Mouse (Mus musculus): Measurements from ENCODE around the gene Spaar. TPM values are rescaled to one million over a fixed set of nuclear protein-coding genes. Genes with fewer than 3 reads are reported as not detected.

Spaar gene
- polyA plus RNA-seq (2012; rRNA removed), result 3.0 and 4.6 TPM in 2 replicates

DNA sequence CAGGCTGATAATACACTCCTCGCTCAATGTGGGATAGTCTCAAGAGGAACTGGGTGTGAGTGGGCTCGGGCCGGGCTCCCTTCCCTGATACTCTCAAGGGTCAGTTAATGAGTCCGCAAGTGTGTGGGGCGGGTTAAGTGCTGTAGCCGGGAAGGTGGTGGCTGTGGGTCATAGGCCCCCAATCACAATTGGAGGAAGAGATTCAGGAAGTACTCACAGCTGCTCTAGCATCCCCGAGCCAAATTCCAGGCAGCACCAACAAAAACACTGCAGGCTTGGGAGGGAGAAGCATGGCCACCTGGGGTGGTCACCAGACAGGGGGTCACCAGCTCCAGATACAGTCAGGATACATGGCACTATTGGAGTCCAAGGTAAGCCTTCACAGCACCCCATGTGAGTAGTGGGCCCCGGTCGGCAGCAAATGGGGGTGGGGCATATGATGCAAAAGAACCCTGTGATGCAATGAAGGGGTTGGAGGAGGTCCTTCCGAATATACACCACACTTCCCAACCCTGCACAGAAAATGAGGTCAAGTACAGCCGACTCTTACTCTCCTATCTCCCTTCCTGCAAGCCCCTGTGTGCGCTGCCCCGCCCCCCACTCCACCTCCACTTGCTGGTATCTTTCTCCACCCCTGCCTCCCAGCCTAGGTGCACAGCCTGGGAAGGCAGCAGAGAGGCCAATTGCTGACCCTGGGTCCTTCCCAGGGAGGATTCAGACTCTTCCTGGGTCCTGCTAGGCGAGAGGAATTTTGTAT is at the start of gene Spaar:
TSS of gene Spaar (plus strand) at position 241 of the 757 bp plus-strand sequence.
- Histone ChIP-seq H3K4me1 (ENCODE audit: control insufficient read depth, insufficient read depth, low read length) (peaks cover 23% of the 10 kb centered on the region), H3K36me3 (ENCODE audit: control insufficient read depth, insufficient read depth, low read length) (no peaks in the 10 kb centered on the region), H3K27me3 (ENCODE audit: control insufficient read depth, insufficient read depth, low read length) (no peaks in the 10 kb centered on the region), H3K27ac (ENCODE audit: control insufficient read depth, insufficient read depth, low read depth, low read length) (peak within 1 kb of the TSS; percentile 84), H3K4me3 (ENCODE audit: control insufficient read depth, low read depth, low read length) (peak within 1 kb of the TSS; percentile 44)
- TF ChIP-seq POLR2A (IDR thresholded peaks at IDR 0.05; ENCODE audit: control insufficient read depth, low read depth, low read length) (no peak), CTCF (IDR thresholded peaks at IDR 0.05; ENCODE audit: control insufficient read depth, insufficient read depth, insufficient replicate concordance, low read depth, low read length) (no peak)

DNA sequence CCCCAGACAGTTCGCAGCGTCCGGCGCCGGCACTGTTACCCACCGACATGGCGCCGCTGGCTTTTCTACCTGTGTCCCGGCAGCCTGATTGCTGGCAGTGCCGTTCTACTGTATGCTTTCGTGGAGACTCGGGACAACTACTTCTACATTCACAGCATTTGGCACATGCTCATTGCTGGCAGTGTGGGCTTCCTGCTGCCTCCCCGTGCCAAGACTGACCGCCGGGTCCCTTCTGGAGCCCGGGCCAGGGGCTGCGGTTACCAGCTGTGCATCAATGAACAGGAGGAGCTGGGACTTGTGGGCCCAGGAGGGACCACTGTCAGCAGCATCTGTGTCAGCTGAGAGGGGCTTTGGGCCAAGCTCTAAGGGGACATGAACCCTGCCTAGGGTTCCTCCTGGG is 39.8 kb upstream of the Spaar start:
- Histone ChIP-seq H3K4me3 (ENCODE audit: control insufficient read depth, low read depth, low read length) (no peak overlapping the region), H3K4me1 (ENCODE audit: control insufficient read depth, insufficient read depth, low read length) (no peaks in the 10 kb centered on the region), H3K27ac (ENCODE audit: control insufficient read depth, insufficient read depth, low read depth, low read length) (no peak overlapping the region), H3K36me3 (ENCODE audit: control insufficient read depth, insufficient read depth, low read length) (peaks cover 2% of the 10 kb centered on the region; the same call in 1 of the 2 replicates), H3K27me3 (ENCODE audit: control insufficient read depth, insufficient read depth, low read length) (no peaks in the 10 kb centered on the region)
- TF ChIP-seq CTCF (IDR thresholded peaks at IDR 0.05; ENCODE audit: control insufficient read depth, insufficient read depth, insufficient replicate concordance, low read depth, low read length), result no peak
- TF ChIP-seq POLR2A (IDR thresholded peaks at IDR 0.05; ENCODE audit: control insufficient read depth, low read depth, low read length), result no peak

DNA sequence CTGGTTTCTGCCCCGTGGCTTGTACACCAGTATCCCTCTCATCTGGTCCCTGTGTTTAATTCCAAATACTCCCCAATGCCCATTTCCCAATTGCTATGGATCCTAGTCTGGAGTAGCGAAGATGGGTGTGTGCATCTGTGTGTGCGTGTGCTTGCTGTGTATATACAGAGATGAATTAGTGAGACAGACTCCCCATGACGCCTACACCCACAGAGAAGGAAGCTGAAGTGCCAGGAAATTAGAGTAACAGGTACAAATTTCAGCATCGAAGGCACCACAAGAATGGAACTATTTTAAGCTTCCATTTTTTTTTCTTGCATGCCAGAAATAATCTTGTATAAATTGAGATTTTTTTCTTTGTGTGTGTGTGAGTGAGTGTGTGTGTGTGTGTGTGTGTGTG is 38.8 kb upstream of the Spaar start:
- Histone ChIP-seq H3K4me1 (ENCODE audit: control insufficient read depth, insufficient read depth, low read length) (no peaks in the 10 kb centered on the region), H3K36me3 (ENCODE audit: control insufficient read depth, insufficient read depth, low read length) (no peaks in the 10 kb centered on the region; the same call in 1 of the 2 replicates), H3K4me3 (ENCODE audit: control insufficient read depth, low read depth, low read length) (no peak overlapping the region), H3K27ac (ENCODE audit: control insufficient read depth, insufficient read depth, low read depth, low read length) (no peak overlapping the region), H3K27me3 (ENCODE audit: control insufficient read depth, insufficient read depth, low read length) (no peaks in the 10 kb centered on the region)
- TF ChIP-seq POLR2A (IDR thresholded peaks at IDR 0.05; ENCODE audit: control insufficient read depth, low read depth, low read length) (no peak), CTCF (IDR thresholded peaks at IDR 0.05; ENCODE audit: control insufficient read depth, insufficient read depth, insufficient replicate concordance, low read depth, low read length) (no peak)

DNA sequence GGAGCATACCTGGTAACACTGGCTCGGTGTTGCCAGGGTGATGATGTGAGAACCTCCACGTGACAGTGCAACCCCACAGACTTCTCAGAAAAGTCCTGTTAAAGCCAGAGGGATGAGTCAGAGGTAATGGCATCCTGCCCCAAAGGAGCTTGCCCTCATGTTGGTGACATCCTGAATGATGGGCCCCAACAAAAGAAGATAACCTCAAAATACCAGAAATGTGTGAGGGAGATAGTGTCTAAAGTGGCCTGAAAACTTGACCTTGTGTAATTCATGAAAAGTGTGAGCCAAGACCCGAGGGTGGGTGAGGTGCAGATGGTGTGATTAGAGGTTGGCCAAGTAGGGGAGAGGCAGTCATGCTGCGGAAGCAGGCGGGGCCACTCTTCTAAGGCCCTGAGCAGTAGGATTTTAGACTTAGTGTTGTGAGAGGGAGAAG is 36.0 kb upstream of the Spaar start:
- Histone ChIP-seq H3K4me1 (ENCODE audit: control insufficient read depth, insufficient read depth, low read length) (no peaks in the 10 kb centered on the region), H3K36me3 (ENCODE audit: control insufficient read depth, insufficient read depth, low read length) (no peaks in the 10 kb centered on the region; the same call in 1 of the 2 replicates), H3K27ac (ENCODE audit: control insufficient read depth, insufficient read depth, low read depth, low read length) (no peak overlapping the region), H3K27me3 (ENCODE audit: control insufficient read depth, insufficient read depth, low read length) (no peaks in the 10 kb centered on the region), H3K4me3 (ENCODE audit: control insufficient read depth, low read depth, low read length) (no peak overlapping the region)
- TF ChIP-seq CTCF (IDR thresholded peaks at IDR 0.05; ENCODE audit: control insufficient read depth, insufficient read depth, insufficient replicate concordance, low read depth, low read length) (no peak), POLR2A (IDR thresholded peaks at IDR 0.05; ENCODE audit: control insufficient read depth, low read depth, low read length) (no peak)

DNA sequence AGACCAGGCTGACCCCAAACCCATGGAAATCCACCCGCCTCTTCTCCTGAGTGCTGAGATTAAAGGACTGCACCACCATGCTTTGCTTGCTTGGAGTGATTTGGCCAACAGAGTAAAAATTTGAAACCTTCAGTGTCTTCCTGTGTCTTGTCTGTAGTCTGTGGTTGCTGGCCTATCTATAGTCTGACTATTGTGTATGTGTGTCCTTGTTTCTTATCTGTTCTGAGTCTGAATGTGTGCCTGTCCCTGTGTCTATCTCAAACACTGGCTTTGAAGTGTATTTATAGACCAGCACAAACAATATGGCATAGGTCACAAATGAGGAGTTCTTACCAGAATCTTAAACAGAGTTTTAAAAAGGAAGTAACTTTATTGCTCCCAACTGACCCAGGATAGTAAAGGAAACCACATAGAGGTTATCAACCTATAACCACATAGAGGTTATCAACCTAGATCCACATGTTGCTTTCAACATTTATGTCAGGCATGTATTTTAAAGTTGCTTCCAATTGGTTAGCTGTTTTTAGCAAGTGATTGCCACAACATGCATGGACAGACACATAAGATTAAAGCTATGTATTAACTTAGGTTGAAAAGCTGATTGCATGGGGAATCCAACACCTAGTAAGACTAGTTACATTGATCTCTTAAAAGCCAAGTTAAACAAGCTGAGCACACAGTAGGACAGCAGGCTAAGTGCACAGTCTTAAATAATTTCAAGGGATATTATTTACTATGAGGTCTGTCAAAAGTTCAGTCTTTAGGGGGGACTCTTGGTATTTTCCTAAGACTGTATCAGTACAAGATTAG is 35.2 kb upstream of the Spaar start:
- Histone ChIP-seq H3K4me1 (ENCODE audit: control insufficient read depth, insufficient read depth, low read length) (no peaks in the 10 kb centered on the region), H3K36me3 (ENCODE audit: control insufficient read depth, insufficient read depth, low read length) (no peaks in the 10 kb centered on the region; the same call in 1 of the 2 replicates), H3K27me3 (ENCODE audit: control insufficient read depth, insufficient read depth, low read length) (no peaks in the 10 kb centered on the region), H3K4me3 (ENCODE audit: control insufficient read depth, low read depth, low read length) (no peak overlapping the region), H3K27ac (ENCODE audit: control insufficient read depth, insufficient read depth, low read depth, low read length) (no peak overlapping the region)
- TF ChIP-seq CTCF (IDR thresholded peaks at IDR 0.05; ENCODE audit: control insufficient read depth, insufficient read depth, insufficient replicate concordance, low read depth, low read length) (no peak), POLR2A (IDR thresholded peaks at IDR 0.05; ENCODE audit: control insufficient read depth, low read depth, low read length) (no peak)

DNA sequence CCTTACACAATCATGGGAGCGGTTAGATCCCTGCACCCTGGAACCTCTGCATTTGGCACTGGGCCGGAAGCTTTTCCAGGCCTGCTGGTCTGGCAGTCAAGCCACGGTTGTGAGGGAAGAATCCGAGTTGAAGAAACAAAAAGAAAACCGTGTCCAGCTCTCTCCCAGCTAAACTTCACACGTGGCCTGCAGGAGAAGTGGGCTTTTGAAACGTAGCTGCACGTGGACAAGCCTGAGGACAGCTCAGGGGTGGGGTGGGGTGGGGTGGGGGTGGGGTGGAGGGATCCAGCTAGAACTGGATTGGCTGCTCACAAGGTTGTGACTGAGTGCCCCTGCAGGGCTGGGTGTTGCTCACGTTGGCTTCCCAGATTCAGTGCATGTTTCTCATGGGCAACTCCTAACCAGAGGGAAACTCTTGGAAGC is 34.6 kb upstream of the Spaar start:
- Histone ChIP-seq H3K36me3 (ENCODE audit: control insufficient read depth, insufficient read depth, low read length) (no peaks in the 10 kb centered on the region), H3K4me3 (ENCODE audit: control insufficient read depth, low read depth, low read length) (no peak overlapping the region), H3K4me1 (ENCODE audit: control insufficient read depth, insufficient read depth, low read length) (no peaks in the 10 kb centered on the region), H3K27me3 (ENCODE audit: control insufficient read depth, insufficient read depth, low read length) (no peaks in the 10 kb centered on the region), H3K27ac (ENCODE audit: control insufficient read depth, insufficient read depth, low read depth, low read length) (no peak overlapping the region)
- no peak for TF ChIP-seq POLR2A (IDR thresholded peaks at IDR 0.05; ENCODE audit: control insufficient read depth, low read depth, low read length)
- no peak for TF ChIP-seq CTCF (IDR thresholded peaks at IDR 0.05; ENCODE audit: control insufficient read depth, insufficient read depth, insufficient replicate concordance, low read depth, low read length)

DNA sequence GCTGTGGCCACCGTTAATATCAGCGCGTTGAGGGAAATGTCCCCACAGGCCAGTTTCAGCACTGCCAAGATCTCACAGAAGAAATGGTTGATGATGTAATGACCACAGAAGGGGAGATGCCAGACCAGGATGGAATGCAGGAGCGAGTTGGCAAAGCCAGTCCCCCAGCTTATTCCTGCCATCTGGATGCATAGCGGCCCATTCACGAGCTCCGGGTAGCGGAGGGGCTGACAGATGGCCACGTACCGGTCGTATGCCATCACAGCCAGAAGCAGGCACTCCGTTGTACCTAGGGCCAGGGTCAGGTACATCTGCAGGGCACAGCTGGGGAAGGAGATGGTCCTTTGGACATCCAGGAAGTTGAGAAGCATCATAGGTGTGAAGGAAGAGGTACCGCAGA is 33.3 kb upstream of the Spaar start:
- H3K27ac ChIP-seq (ENCODE audit: control insufficient read depth, insufficient read depth, low read depth, low read length), result no peak overlapping the region
- no peaks in the 10 kb centered on the region for H3K36me3 ChIP-seq (ENCODE audit: control insufficient read depth, insufficient read depth, low read length)
- H3K4me3 ChIP-seq (ENCODE audit: control insufficient read depth, low read depth, low read length), result no peak overlapping the region
- no peaks in the 10 kb centered on the region for H3K4me1 ChIP-seq (ENCODE audit: control insufficient read depth, insufficient read depth, low read length)
- TF ChIP-seq POLR2A (IDR thresholded peaks at IDR 0.05; ENCODE audit: control insufficient read depth, low read depth, low read length) (no peak), CTCF (IDR thresholded peaks at IDR 0.05; ENCODE audit: control insufficient read depth, insufficient read depth, insufficient replicate concordance, low read depth, low read length) (no peak)
- no peaks in the 10 kb centered on the region for H3K27me3 ChIP-seq (ENCODE audit: control insufficient read depth, insufficient read depth, low read length)
